Mouse (Mus musculus): ENCODE measurements around the gene Ier5.

DNA sequence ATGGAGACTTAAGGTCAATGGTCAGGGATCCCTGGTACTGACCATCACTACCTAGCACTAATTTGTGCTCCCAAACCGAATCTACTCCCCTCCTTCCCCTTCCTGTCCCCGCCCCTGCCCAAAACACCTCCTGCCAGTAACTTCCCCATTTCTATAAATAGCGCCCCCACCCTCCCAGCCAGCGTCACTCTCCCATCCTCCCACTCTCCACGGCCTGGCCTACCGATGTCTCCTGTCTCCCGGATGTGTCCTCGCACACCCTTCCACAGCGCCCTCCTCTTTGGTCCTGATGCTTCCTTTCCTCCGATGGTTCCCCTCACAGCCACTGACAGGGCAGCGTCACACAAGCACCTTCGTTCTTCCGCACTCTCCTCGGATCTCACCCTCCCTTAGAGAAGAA is 39.9 kb downstream of the Ier5 start:
- no peak for TF ChIP-seq GATA1 (IDR thresholded peaks at IDR 0.05; ENCODE audit: borderline replicate concordance, low read length)
- TF ChIP-seq FLI1 (IDR thresholded peaks at IDR 0.05; ENCODE audit: low read length) = no peak

All from megakaryocyte, embryonic 14.5 days (primary cell).